Comparison of ENCODE assay signal across 21 mouse cellular contexts in genomic region chr3:153408361-153408760, GRCm38 (mm10).
"Had no signal": no experiment of that assay in that cellular context is flagged by ENCODE, and none has a peak within 500 bp of the region (broad histone marks: within the 10 kb centered on the region; RNA-seq: fewer than 3 reads in every experiment).

No protein-coding gene starts in this region.

- ATAC-seq: forebrain, embryonic 13.5 days; forebrain, embryonic 14.5 days; forebrain, embryonic 15.5 days; forebrain, embryonic 16.5 days; forebrain, postnatal 0 days had no signal

- DNase-seq: cerebellum, adult 8-10 months; cerebellum, adult 9-10 months; cerebellum, adult 9-11 months; cerebellum, postnatal 10 days; cerebellum, postnatal 14 days; cerebellum, postnatal 25 days; cerebellum, postnatal 36 days; embryo, embryonic 11 days; forebrain, postnatal 0 days; gastrocnemius, adult 2 months; gastrocnemius, postnatal 10 days; gastrocnemius, postnatal 14 days; gastrocnemius, postnatal 25 days; gastrocnemius, postnatal 36 days; heart, adult 11 months; heart, adult 18-20 months; heart, adult 2 months had no signal
